ENCODE assay signal across 16 mouse cellular contexts in genomic region chr16:78242678-78243077, GRCm38 (mm10).
"Had no signal": no experiment of that assay in that cellular context is flagged by ENCODE, and none has a peak within 500 bp of the region (broad histone marks: within the 10 kb centered on the region; RNA-seq: fewer than 3 reads in every experiment).

No protein-coding gene starts in this region.

- H3K27ac ChIP-seq: limb, embryonic 10.5 days; limb, embryonic 13.5 days; liver, embryonic 12.5 days; liver, embryonic 15.5 days; midbrain, embryonic 13.5 days; neural tube, embryonic 13.5 days had no signal

- H3K4me2 ChIP-seq: limb, embryonic 13.5 days; liver, embryonic 12.5 days; liver, embryonic 15.5 days; midbrain, embryonic 13.5 days; neural tube, embryonic 13.5 days had no signal

- H3K27me3 ChIP-seq: neural tube, embryonic 13.5 days had no signal

- H3K9ac ChIP-seq: limb, embryonic 13.5 days; liver, embryonic 12.5 days; liver, embryonic 15.5 days; midbrain, embryonic 13.5 days; neural tube, embryonic 13.5 days had no signal

- H3K4me3 ChIP-seq: limb, embryonic 10.5 days; limb, embryonic 13.5 days; liver, embryonic 12.5 days; liver, embryonic 15.5 days; midbrain, embryonic 13.5 days; myocyte; neural tube, embryonic 13.5 days had no signal

- DNase-seq: kidney, adult 2 months; kidney, postnatal 14 days; kidney, postnatal 4 days; layer of hippocampus, adult 9-11 months; liver; lung, adult 18-20 months; lung, postnatal 36 days; thymus, postnatal 25 days had no signal

- H3K36me3 ChIP-seq: limb, embryonic 10.5 days; limb, embryonic 13.5 days; liver, embryonic 12.5 days; liver, embryonic 15.5 days; midbrain, embryonic 13.5 days; neural tube, embryonic 13.5 days had no signal

- ATAC-seq: liver, embryonic 12.5 days; midbrain, embryonic 13.5 days; midbrain, embryonic 16.5 days had no signal

- H3K4me1 ChIP-seq: liver, embryonic 15.5 days had no signal

- H3K9me3 ChIP-seq: limb, embryonic 10.5 days; limb, embryonic 13.5 days; liver, embryonic 12.5 days; liver, embryonic 15.5 days; midbrain, embryonic 13.5 days; neural tube, embryonic 13.5 days had no signal
